17 mouse cellular contexts compared by ENCODE assay signal in the genomic region with DNA sequence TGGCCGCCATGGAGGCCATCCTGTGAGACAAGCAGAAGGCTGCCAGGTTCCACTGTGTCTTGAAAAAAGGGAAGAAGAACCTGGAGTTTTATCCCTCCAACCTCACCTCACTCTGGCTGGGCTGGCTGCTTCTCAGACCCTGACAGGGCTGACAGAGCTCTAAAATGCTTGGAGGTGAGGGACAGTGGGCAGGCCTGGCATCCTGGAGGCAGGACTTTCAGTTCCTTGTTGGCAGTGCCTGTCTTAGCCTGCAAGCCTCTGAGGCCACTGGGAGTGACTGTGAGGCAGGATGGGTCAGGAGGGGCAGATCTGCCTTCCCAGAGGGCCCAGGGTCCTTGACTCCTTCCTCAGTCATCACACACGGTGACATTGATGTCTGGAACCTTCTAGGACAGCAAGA.
"Had no signal": no experiment of that assay in that cellular context is flagged by ENCODE, and none has a peak within 500 bp of the region (broad histone marks: within the 10 kb centered on the region; RNA-seq: fewer than 3 reads in every experiment).

No protein-coding gene starts in this region.

- H3K9ac ChIP-seq: limb, embryonic 13.5 days; liver, embryonic 12.5 days; liver, embryonic 15.5 days; lung, embryonic 15.5 days had no signal

- H3K27ac ChIP-seq: limb, embryonic 10.5 days; limb, embryonic 13.5 days; liver, embryonic 12.5 days; liver, embryonic 15.5 days; lung, embryonic 15.5 days had no signal

- DNase-seq: kidney, adult 9 months; kidney, postnatal 14 days; kidney, postnatal 4 days; layer of hippocampus, adult 9-11 months; liver; lung, adult 18-20 months; lung, postnatal 10 days; lung, postnatal 36 days; midbrain, embryonic 14.5 days; thymus, adult 18-20 months; thymus, postnatal 25 days had no signal

- H3K4me2 ChIP-seq: limb, embryonic 13.5 days; liver, embryonic 12.5 days; liver, embryonic 15.5 days; lung, embryonic 15.5 days; midbrain, embryonic 11.5 days had no signal

- ATAC-seq: liver, embryonic 12.5 days had no signal

- H3K36me3 ChIP-seq: limb, embryonic 10.5 days; limb, embryonic 13.5 days; liver, embryonic 12.5 days; liver, embryonic 15.5 days; lung, embryonic 15.5 days had no signal

- H3K27me3 ChIP-seq: limb, embryonic 13.5 days; liver, embryonic 12.5 days; liver, embryonic 15.5 days; lung, embryonic 15.5 days had no signal

- H3K4me3 ChIP-seq: limb, embryonic 10.5 days; limb, embryonic 13.5 days; liver, embryonic 12.5 days; liver, embryonic 15.5 days; lung, embryonic 15.5 days had no signal

- H3K9me3 ChIP-seq: limb, embryonic 10.5 days; liver, embryonic 12.5 days; liver, embryonic 15.5 days; lung, embryonic 15.5 days had no signal

- H3K4me1 ChIP-seq: limb, embryonic 10.5 days; limb, embryonic 13.5 days; liver, embryonic 12.5 days; liver, embryonic 15.5 days; lung, embryonic 15.5 days had no signal
